Mouse (Mus musculus) small intestine, adult 2 months (tissue): Measurements from ENCODE around the gene Ism1. TPM values are rescaled to one million over a fixed set of nuclear protein-coding genes. Genes with fewer than 3 reads are reported as not detected.
A peak's percentile ranks its signal among the peaks of the same experiment; 100 is the strongest.

Experiments used
- H3K27ac ChIP-seq: fragments of 200-500 bp; 2 replicates; pipeline ENCODE4 v1.5.1; 2012; ENCODE audit warnings: low read depth, low read length, control low read depth, inconsistent platforms; ENCODE audit not compliant: insufficient read depth
- H3K27me3 ChIP-seq: fragments of 200-500 bp; 2 replicates; pipeline ENCODE4 v1.6.1; 2012; ENCODE audit warnings: mild to moderate bottlenecking, moderate library complexity, low read length, inconsistent platforms; ENCODE audit not compliant: control insufficient read depth, insufficient read depth
- H3K36me3 ChIP-seq: fragments of 200-500 bp; 2 replicates; pipeline ENCODE4 v1.6.1; 2012; ENCODE audit warnings: mild to moderate bottlenecking, low read length, control low read depth, inconsistent platforms; ENCODE audit not compliant: control insufficient read depth, insufficient read depth
- H3K4me1 ChIP-seq: fragments of 200-500 bp; 2 replicates; pipeline ENCODE4 v1.6.1; 2012; ENCODE audit warnings: low read length, inconsistent platforms, mixed read lengths; ENCODE audit not compliant: control insufficient read depth, insufficient read depth, insufficient read length
- H3K4me3 ChIP-seq: fragments of 200-500 bp; 2 replicates; pipeline ENCODE4 v1.5.1; 2012; ENCODE audit warnings: low read depth, mild to moderate bottlenecking, control low read depth, inconsistent platforms, low read length, moderate library complexity
- CTCF ChIP-seq: fragments of 200-500 bp; IDR thresholded peaks from 2 replicates; pipeline ENCODE4 v1.5.1; 2012; ENCODE audit warnings: low read depth, mild to moderate bottlenecking, control low read depth, inconsistent platforms, low read length, moderate library complexity, mixed read lengths; ENCODE audit not compliant: insufficient replicate concordance, insufficient read length; ENCODE audit errors: extremely low read depth
- POLR2A ChIP-seq: fragments of 200-500 bp; IDR thresholded peaks from 2 replicates; pipeline ENCODE4 v1.6.1; 2012; ENCODE audit warnings: low read depth, mild to moderate bottlenecking, control low read depth, inconsistent platforms, low read length, moderate library complexity
- WGBS: fragments of 180-500 bp; shearing (Covaris S2); methylation state at CpG from one replicate; pipeline ENCODE4 v1.1.7; 2018; 5-methylcytosine and 5-hydroxymethylcytosine counted together
- polyA plus RNA-seq: library from polyadenylated mRNA; depleted of rRNA; stranded (reverse); fragments of >200 nt; gene quantifications from 2 replicates; pipeline ENCODE4 v1.2.3, GENCODE M21; 2012

Gene Ism1
- polyA plus RNA-seq, 1 experiment, result 0.35 TPM

DNA sequence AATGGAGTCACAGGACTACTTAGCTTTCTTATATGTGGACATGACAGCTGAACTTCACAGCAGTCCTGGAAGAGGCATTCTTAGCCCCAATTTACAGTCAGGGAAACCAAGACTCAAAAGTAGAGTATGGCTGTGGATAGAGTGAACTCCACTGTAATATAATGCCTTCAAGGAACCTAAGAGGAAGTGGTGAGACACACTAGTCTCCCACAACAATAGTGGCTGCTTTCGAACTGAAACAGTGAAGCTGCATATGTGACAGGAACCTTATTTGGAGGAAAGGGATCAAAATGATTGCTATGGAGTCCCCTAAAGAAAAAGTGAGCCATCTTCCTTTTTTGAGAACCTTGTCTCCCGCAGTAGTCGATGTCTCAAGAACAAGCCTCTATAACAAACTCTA is 6.1 kb upstream of the Ism1 start:
- Histone ChIP-seq H3K36me3 (no peaks in the 10 kb centered on the region), H3K27me3 (no peaks in the 10 kb centered on the region; the same call in none of the 2 replicates), H3K27ac (no peak overlapping the region), H3K4me3 (no peak overlapping the region), H3K4me1 (no peaks in the 10 kb centered on the region)
- 82% methylated on average over 3 of the region's 3 CpGs for WGBS
- TF ChIP-seq CTCF, result no peak
- no peak for TF ChIP-seq POLR2A

DNA sequence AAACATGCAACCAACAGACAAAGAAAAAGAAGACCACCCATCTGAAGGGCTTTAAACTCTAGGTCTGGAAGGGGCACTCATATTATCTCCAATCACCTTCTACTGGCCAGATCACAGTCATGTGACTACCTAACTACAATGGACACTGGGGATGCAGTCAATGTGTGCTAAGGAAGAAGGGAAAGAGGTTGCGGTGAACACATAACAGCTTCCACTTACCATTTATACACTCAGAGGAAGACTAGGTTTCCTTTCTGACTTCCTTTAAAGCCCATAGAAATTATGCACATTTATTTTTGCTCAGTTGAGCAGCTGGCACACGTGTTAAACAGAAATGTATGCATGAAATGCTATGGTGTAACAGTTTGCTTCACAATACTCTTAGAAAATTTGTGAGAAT is 5.6 kb upstream of the Ism1 start:
- H3K36me3 ChIP-seq, result no peaks in the 10 kb centered on the region
- no peak overlapping the region for H3K4me3 ChIP-seq
- 52% methylated on average over 2 of the region's 2 CpGs for WGBS

DNA sequence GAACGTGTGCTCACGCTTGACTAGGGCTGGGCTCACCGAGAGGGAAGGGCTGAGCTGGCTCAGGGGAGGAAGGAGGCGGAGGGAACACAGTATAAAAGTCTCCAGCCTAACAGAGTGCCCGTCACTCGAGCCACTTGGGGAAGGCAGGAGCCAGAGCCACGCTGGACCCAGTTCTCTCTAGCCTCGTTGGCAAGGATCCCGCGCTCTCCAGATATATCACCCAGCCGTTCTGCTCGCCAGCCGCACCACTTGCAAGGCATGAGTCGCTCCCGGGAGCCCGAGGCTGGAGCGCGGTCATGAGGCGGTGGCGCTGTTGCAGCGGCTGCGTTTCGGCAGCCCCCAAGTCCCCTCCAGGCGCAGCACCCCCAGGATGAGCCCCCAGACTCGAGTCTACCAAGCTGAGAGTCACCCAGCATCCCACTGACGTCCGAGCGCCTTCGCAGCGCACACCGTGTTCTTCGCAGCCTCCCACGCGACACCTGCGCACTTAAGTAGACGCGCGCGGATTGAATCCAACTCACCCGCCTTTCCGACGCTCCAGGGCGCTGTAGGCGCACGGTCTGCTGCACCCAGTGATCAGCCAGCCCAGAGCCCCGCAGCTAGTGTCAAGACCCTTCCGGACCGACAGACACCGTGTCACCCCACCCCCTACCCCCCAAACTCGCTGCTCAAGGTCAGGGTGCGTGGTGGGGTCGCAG is 764 bp upstream of the Ism1 start:
- peaks cover 23% of the 10 kb centered on the region for H3K27me3 ChIP-seq
- H3K4me1 ChIP-seq, result peaks cover 2% of the 10 kb centered on the region; the same call in 1 of the 2 replicates
- H3K27ac ChIP-seq, result no peak overlapping the region
- 2% methylated on average over 52 of the region's 52 CpGs for WGBS
- no peak for TF ChIP-seq POLR2A
- no peak for TF ChIP-seq CTCF
- no peaks in the 10 kb centered on the region for H3K36me3 ChIP-seq
- H3K4me3 ChIP-seq, result peak overlapping the region; percentile 66

More for the DNA sequence above, 5.6 kb upstream of the Ism1 start:
- no peaks in the 10 kb centered on the region; the same call in 1 of the 2 replicates for H3K4me1 ChIP-seq
- no peak overlapping the region for H3K27ac ChIP-seq
- peaks cover 5% of the 10 kb centered on the region for H3K27me3 ChIP-seq
- TF ChIP-seq CTCF (no peak), POLR2A (no peak)

DNA sequence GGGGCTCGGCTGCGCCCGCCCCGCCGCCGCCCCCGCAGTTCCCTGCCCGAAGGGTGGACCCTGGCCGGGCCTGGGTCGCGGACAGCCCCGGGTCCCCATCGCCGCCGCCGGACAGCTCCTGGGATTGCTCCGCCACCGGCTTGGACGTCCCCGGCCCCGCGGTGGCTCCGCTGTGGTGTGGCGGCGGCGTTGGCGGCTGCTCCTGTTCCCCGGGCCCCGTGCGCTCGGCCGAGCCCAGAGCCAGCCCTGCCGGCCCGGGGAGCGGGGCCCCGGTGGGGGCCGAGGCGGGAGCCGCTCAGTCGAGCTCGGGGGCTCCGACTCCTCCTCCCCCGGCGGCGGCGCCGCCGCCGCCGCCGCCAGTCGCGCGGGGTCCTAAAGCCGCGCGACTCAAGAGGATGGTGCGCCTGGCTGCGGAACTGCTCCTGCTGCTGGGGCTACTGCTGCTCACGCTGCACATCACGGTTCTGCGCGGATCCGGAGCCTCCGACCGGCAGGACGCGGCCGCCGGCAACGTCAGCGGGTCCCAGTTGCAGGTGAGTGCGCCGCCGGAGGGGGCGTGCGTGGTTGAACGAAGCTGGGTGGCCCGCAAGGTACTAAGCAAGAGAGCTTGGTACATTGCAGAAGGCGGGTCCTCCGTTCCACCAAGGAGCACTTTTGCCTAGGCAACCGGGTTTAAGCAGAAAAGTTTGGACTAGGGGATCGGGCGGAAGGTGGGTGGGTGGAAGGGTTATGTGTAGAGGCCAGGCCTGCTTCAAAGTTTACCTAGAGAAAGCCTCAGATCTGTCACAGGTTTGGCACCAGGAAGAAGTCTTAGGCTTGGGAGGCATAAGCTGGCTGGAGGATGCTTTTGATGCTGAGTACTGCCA is 530 bp downstream of the Ism1 start:
- peak overlapping the region; percentile 66 for H3K4me3 ChIP-seq
- WGBS, result 2% methylated on average over 82 of the region's 84 CpGs
- TF ChIP-seq POLR2A (no peak), CTCF (no peak)
- H3K27ac ChIP-seq, result no peak overlapping the region
- H3K4me1 ChIP-seq, result peaks cover 2% of the 10 kb centered on the region; the same call in 1 of the 2 replicates
- peaks cover 23% of the 10 kb centered on the region for H3K27me3 ChIP-seq
- no peaks in the 10 kb centered on the region for H3K36me3 ChIP-seq

DNA sequence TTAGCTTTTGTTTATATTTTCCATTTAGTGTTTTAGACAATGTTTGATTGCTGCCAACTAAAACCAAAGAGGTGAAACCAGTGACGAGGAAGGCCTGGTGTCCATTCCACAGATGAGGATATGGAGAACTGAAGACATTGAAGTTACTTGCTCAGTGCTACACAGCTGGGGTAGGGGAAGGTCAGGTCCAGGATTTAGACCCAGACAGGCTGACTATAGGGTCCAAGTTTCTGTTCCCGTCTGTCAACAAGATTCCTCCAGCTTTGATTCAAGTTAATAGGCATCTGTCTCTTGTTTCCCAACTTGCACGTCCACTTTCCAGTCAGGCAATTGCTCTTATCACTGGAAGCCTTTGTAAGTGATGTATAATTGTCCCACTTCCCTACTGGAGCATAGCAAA is 4.6 kb downstream of the Ism1 start:
- 61% methylated on average over 3 of the region's 3 CpGs for WGBS
- H3K27ac ChIP-seq, result no peak overlapping the region
- TF ChIP-seq POLR2A (no peak), CTCF (no peak)
- no peak overlapping the region for H3K4me3 ChIP-seq
- no peaks in the 10 kb centered on the region for H3K36me3 ChIP-seq
- H3K27me3 ChIP-seq, result peaks cover 16% of the 10 kb centered on the region
- peaks cover 2% of the 10 kb centered on the region; the same call in 1 of the 2 replicates for H3K4me1 ChIP-seq

DNA sequence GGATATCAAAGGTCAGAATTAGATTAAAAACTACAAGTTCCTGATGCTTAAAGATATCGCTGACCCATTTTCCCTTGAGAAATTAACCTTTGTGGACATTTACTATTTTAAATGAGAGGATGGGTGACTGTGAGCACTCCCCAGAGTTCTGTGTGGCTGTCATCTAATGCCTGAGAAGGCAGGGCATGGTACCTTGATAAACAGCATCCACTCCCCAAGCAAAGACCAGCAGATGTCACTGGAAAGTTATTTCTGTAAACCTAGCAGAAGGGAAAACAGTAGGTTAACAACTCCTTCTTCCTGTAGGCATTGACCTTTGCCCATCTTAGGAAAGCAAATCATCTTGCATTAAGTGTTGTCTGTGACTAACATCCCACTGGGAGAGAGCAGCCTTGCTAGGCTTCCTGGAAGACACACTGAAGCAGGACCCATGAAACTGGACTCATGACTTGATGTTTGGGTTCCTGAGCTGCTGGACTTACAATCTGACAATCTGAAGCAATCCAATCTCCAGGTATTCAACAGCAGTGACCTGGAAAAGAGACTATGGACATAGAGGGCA is 11.5 kb downstream of the Ism1 start:
- Histone ChIP-seq H3K4me3 (no peak overlapping the region), H3K36me3 (no peaks in the 10 kb centered on the region), H3K4me1 (no peaks in the 10 kb centered on the region), H3K27me3 (no peaks in the 10 kb centered on the region), H3K27ac (no peak overlapping the region)
- WGBS, result 92% methylated on average over 1 of the region's 1 CpGs
- no peak for TF ChIP-seq CTCF
- TF ChIP-seq POLR2A, result no peak

DNA sequence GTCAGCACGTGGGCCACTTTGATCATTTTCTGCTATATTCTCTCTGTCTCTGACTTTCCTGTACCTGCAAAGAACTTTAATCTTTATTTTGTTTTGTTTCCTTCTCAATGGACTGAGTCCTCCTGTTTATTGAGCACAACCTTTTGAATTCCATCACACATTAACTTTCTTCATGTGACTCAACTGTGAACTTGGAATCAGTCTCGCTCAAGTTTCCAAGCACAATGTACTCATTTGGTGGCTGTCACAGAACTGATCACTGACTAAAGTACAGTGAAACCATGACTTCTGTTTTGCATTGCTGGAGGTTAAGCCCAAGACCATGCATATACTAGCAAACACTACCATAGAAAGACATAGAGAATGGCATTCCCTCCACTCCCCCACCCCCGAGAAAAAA is 15.5 kb downstream of the Ism1 start:
- no peak for TF ChIP-seq CTCF
- TF ChIP-seq POLR2A, result no peak
- Histone ChIP-seq H3K4me3 (no peak overlapping the region), H3K27me3 (no peaks in the 10 kb centered on the region), H3K4me1 (no peaks in the 10 kb centered on the region), H3K36me3 (no peaks in the 10 kb centered on the region), H3K27ac (no peak overlapping the region)
- WGBS, result 78% methylated on average over 3 of the region's 3 CpGs
